9 mouse cellular contexts compared by ENCODE assay signal in genomic region chr15:103301046-103301445, GRCm38 (mm10). TPM values are rescaled to one million over a fixed set of nuclear protein-coding genes. Genes with fewer than 3 reads are reported as not detected.
DNase-seq lines count a peak whose midpoint lies in the region; ATAC-seq lines count a peak whose summit lies in the region.
"Had no signal": no experiment of that assay in that cellular context is flagged by ENCODE, and none has a peak within 500 bp of the region (broad histone marks: within the 10 kb centered on the region; RNA-seq: fewer than 3 reads in every experiment).

No protein-coding gene starts in this region.

- no peak for ATAC-seq in midbrain, embryonic 14.5 days (ENCODE audit: low FRiP score, low TSS enrichment)
- no peak for ATAC-seq in inflammation-experienced regulatory T-cells, adult 6 months

- H3K4me2 ChIP-seq in midbrain, embryonic 14.5 days (ENCODE audit: low read length) = peak overlapping the region; percentile 52

- no peaks in the 10 kb centered on the region for H3K27me3 ChIP-seq in hindbrain, embryonic 10.5 days (ENCODE audit: insufficient read depth, poor library complexity, severe bottlenecking)
- H3K27me3 ChIP-seq in midbrain, embryonic 14.5 days (ENCODE audit: control insufficient read depth, insufficient read depth, low read length) = no peaks in the 10 kb centered on the region

- no peaks in the 10 kb centered on the region for H3K9me3 ChIP-seq in hindbrain, embryonic 10.5 days
- H3K9me3 ChIP-seq in midbrain, embryonic 14.5 days (ENCODE audit: control insufficient read depth, low read length) = no peaks in the 10 kb centered on the region

- peak; percentile 16 to 31 for DNase-seq in heart, adult 18-20 months
- no peak for DNase-seq in heart, adult 8-10 months (ENCODE audit: low spot score)
- peak; percentile 81 for DNase-seq in embryo, embryonic 10 days (ENCODE audit: low spot score)
- DNase-seq in hindbrain, embryonic 10.5 days (ENCODE audit: low spot score) = peak; percentile 57
- DNase-seq in midbrain, embryonic 14.5 days = peak; percentile 52
- no peak for DNase-seq in c-Kit-positive CD71-positive TER-119-positive erythroid progenitor cells, embryonic 14.5 days (ENCODE audit: low spot score)
- no peak for DNase-seq in adrenal gland, adult 2 months

- H3K4me1 ChIP-seq in hindbrain, embryonic 10.5 days (replicated peaks) = peaks cover 99% of the 10 kb centered on the region
- peaks cover 91% of the 10 kb centered on the region for H3K4me1 ChIP-seq in midbrain, embryonic 14.5 days (ENCODE audit: control insufficient read depth, insufficient read depth, low read length)

- 28% methylated on average over 2 of the region's 2 CpGs for WGBS in hindbrain, embryonic 10.5 days
- WGBS in midbrain, embryonic 14.5 days = 14% methylated on average over 2 of the region's 2 CpGs

- peak overlapping the region; percentile 97 for H3K27ac ChIP-seq in hindbrain, embryonic 10.5 days
- peak overlapping the region; percentile 98 for H3K27ac ChIP-seq in midbrain, embryonic 14.5 days (replicated peaks; ENCODE audit: low read depth, low read length)

- peaks cover 34% of the 10 kb centered on the region for H3K36me3 ChIP-seq in hindbrain, embryonic 10.5 days
- H3K36me3 ChIP-seq in midbrain, embryonic 14.5 days (ENCODE audit: control insufficient read depth, insufficient read depth, low read length) = peaks cover 4% of the 10 kb centered on the region; the same call in 1 of the 2 replicates

- peak overlapping the region; percentile 42; the same call in 1 of the 2 replicates for H3K9ac ChIP-seq in midbrain, embryonic 14.5 days (replicated peaks; ENCODE audit: low read length)

- peak overlapping the region; percentile 36 for H3K4me3 ChIP-seq in hindbrain, embryonic 10.5 days
- H3K4me3 ChIP-seq in midbrain, embryonic 14.5 days (replicated peaks; ENCODE audit: low read depth, low read length) = no peak overlapping the region

RNA-seq across cellular contexts. Expression of gene Gpr84, which starts 9.4 kb away (rescaled TPM):
- not detected for total RNA-seq in heart, adult 18-20 months (2021)
- total RNA-seq in heart, adult 8-10 months (2022) = not detected
- polyA plus RNA-seq in hindbrain, embryonic 10.5 days (2016; fragmentation: Nextera tagmentation; extraction: Ambion mirVana) = 0.31 and 0.36 TPM in 2 replicates
- polyA plus RNA-seq in midbrain, embryonic 14.5 days (2014; fragmentation: Nextera tagmentation; extraction: Ambion mirVana) = 0.16 and 0.26 TPM in 2 replicates
- not detected for polyA plus RNA-seq in inflammation-experienced regulatory T-cells, adult 6 months (2017; shearing (Covaris generic))
- total RNA-seq in adrenal gland, adult 2 months (2021) = not detected
- polyA plus RNA-seq in adrenal gland, adult 2 months (2012; rRNA removed) = 0.09 and 0.15 TPM in 2 replicates
- total RNA-seq: adrenal gland, postnatal 4 days had no signal

RNA-seq across cellular contexts. Expression of gene Copz1, which starts 28.5 kb away (rescaled TPM):
- 10 to 100 TPM; 52.3 to 52.9 TPM for total RNA-seq in heart, adult 18-20 months (2021)
- total RNA-seq in heart, adult 8-10 months (2022) = 10 to 100 TPM; 48.9 to 55.0 (median 49.4) TPM
- polyA plus RNA-seq in hindbrain, embryonic 10.5 days (2016; fragmentation: Nextera tagmentation; extraction: Ambion mirVana) = 288 and 299 TPM in 2 replicates
- polyA plus RNA-seq in midbrain, embryonic 14.5 days (2014; fragmentation: Nextera tagmentation; extraction: Ambion mirVana) = 197 and 231 TPM in 2 replicates
- polyA plus RNA-seq in inflammation-experienced regulatory T-cells, adult 6 months (2017; shearing (Covaris generic)) = 100 to 1,000 TPM; 216 to 248 (median 223) TPM
- total RNA-seq in adrenal gland, adult 2 months (2021) = 100 to 1,000 TPM; 146 to 152 TPM
- polyA plus RNA-seq in adrenal gland, adult 2 months (2012; rRNA removed) = 51.3 and 59.7 TPM in 2 replicates

RNA-seq across cellular contexts. Expression of gene Zfp385a, which starts 38.8 kb away (rescaled TPM):
- 10 to 100 TPM in 1 of 2 experiments, 1 to 10 TPM in 1; 8.9 to 10.3 TPM for total RNA-seq in heart, adult 18-20 months (2021)
- total RNA-seq in heart, adult 8-10 months (2022) = 1 to 10 TPM; 6.7 to 9.5 (median 8.8) TPM
- polyA plus RNA-seq in hindbrain, embryonic 10.5 days (2016; fragmentation: Nextera tagmentation; extraction: Ambion mirVana) = 24.9 and 26.3 TPM in 2 replicates
- polyA plus RNA-seq in midbrain, embryonic 14.5 days (2014; fragmentation: Nextera tagmentation; extraction: Ambion mirVana) = 18.3 and 20.9 TPM in 2 replicates
- polyA plus RNA-seq in inflammation-experienced regulatory T-cells, adult 6 months (2017; shearing (Covaris generic)) = not detected
- 10 to 100 TPM; 10.1 to 18.3 TPM for total RNA-seq in adrenal gland, adult 2 months (2021)
- polyA plus RNA-seq in adrenal gland, adult 2 months (2012; rRNA removed) = 16.7 and 17.1 TPM in 2 replicates

RNA-seq across cellular contexts. Expression of gene Nfe2, which starts 42.8 kb away (rescaled TPM):
- total RNA-seq in heart, adult 18-20 months (2021) = 1 to 10 TPM in 1 of 2 experiments, under 1 TPM in 1; 0.46 to 1.2 TPM
- total RNA-seq in heart, adult 8-10 months (2022) = 1 to 10 TPM in 2 of 4 experiments, under 1 TPM in 2; 0.31 to 2.6 (median 0.88) TPM
- polyA plus RNA-seq in hindbrain, embryonic 10.5 days (2016; fragmentation: Nextera tagmentation; extraction: Ambion mirVana) = 7.3 and 8.5 TPM in 2 replicates
- polyA plus RNA-seq in midbrain, embryonic 14.5 days (2014; fragmentation: Nextera tagmentation; extraction: Ambion mirVana) = 0.49 and 0.62 TPM in 2 replicates
- polyA plus RNA-seq in inflammation-experienced regulatory T-cells, adult 6 months (2017; shearing (Covaris generic)) = 1 to 10 TPM in 2 of 3 experiments, under 1 TPM in 1; 0.96 to 1.3 (median 1.1) TPM
- total RNA-seq in adrenal gland, adult 2 months (2021) = under 1 TPM; 0.21 to 0.95 TPM
- polyA plus RNA-seq in adrenal gland, adult 2 months (2012; rRNA removed) = 0.38 and 0.83 TPM in 2 replicates

Comparison
In these comparisons a context has a peak if more than half of its experiments do, and no peak if none do; other contexts are left out.
1. DNase-seq: peak in heart, adult 18-20 months (2 of 2), embryo, embryonic 10 days (single experiment), hindbrain, embryonic 10.5 days (single experiment) and midbrain, embryonic 14.5 days (single experiment); none in heart, adult 8-10 months (single experiment), c-Kit-positive CD71-positive TER-119-positive erythroid progenitor cells, embryonic 14.5 days (single experiment) and adrenal gland, adult 2 months (single experiment).
2. RNA of gene Zfp385a, which starts 38.8 kb away (polyA plus RNA-seq): 24.9 to 26.3 TPM in hindbrain, embryonic 10.5 days, 18.3 to 20.9 TPM in midbrain, embryonic 14.5 days and 16.7 to 17.1 TPM in adrenal gland, adult 2 months; not detected in inflammation-experienced regulatory T-cells, adult 6 months; every median in the first group is over 10 times any median in the second.